Mouse (Mus musculus) thymus, adult 2 months (tissue): ENCODE results near the gene Cd248.

Experiments used
- CTCF ChIP-seq: fragments of 200-500 bp; IDR thresholded peaks from 2 replicates; pipeline ENCODE4 v1.5.1; 2012; ENCODE audit warnings: mild to moderate bottlenecking, control low read depth, low read length, moderate library complexity, borderline replicate concordance; ENCODE audit not compliant: control insufficient read depth, poor library complexity, insufficient read depth; ENCODE audit errors: extremely low read depth
- POLR2A ChIP-seq: fragments of 200-500 bp; IDR thresholded peaks from 2 replicates; pipeline ENCODE4 v1.6.1; 2012; ENCODE audit warnings: mild to moderate bottlenecking, low read length, control low read depth, moderate library complexity; ENCODE audit not compliant: control insufficient read depth, poor library complexity, insufficient read depth; ENCODE audit errors: extremely low read depth

GRCm38 (mm10) chr19:5106731-5107191 is 38.9 kb downstream of the Cd248 start, which contains the start of gene Rab1b:
- TF ChIP-seq CTCF (no peak), POLR2A (no peak; the same call in 1 of the 2 replicates)
